Mouse (Mus musculus) gastrocnemius, postnatal 36 days (tissue): Measurements from ENCODE around the gene Atxn2l. TPM values are rescaled to one million over a fixed set of nuclear protein-coding genes. Genes with fewer than 3 reads are reported as not detected.
"Not testable (repeated sequence)": the region's sequence is repeated elsewhere in the genome, so short reads cannot be mapped to it uniquely, and the experiment has no call there.

Source experiments
- DNase-seq, 2 experiments: peaks; one replicate each; pipeline ENCODE4 v3.0.0; 2022
- intact Hi-C: fragments of 180-260 bp; cut with DNase I; formaldehyde crosslinking; loops from one replicate; pipeline ENCODE4 v1.15.1; 2025
- total RNA-seq, 2 experiments: library from RNA; stranded (reverse); gene quantifications; 2 replicates each; pipeline ENCODE4 v1.2.3; 2021

Gene Atxn2l
- total RNA-seq, 2 experiments from 2014 or later: 25.8 to 29.9 TPM

DNA sequence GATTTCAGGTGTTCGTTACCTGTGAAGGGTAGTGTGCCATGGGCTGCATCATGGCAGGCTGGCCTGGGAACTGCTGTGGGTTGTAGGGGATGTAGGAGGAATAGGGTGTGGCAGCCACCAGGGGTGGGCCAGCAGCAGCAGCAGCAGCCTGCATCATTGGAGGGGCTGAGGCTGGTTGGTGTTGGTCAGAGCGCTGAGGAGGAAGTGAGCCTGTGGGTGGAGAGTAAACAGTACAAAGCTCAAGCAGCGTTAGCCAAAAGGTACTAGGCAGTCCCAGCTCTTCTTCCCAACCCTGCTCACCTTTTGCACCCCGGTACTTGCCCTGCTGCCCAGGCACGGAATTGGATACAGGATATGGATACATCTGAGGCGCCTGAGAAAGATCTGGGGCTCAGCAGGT, 9.1 kb downstream of the Atxn2l start:
- no peak for DNase-seq
- intact Hi-C loops: no loop called here

DNA sequence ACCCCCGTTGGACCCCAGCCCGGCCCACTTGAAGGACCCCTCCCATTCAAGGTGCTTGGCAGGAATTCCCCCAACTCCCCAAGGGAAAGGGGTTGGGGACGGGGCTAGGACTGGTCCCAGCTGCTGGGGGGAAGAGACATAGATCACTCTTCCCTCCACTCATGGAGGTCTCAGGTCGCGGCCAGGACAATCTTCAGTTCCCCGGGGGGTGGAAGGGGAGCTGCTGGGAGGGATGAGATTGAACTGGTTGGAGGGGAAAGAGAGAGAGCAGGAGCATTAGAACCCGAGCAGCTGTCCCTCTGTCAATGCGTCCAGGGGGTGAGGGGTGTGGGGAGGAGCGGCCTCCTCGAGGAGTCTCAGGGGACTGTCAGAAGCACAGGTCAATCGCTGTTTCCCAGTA, 11.3 kb downstream of the Atxn2l start:
- intact Hi-C loops: no loop called here
- no peak for DNase-seq

DNA sequence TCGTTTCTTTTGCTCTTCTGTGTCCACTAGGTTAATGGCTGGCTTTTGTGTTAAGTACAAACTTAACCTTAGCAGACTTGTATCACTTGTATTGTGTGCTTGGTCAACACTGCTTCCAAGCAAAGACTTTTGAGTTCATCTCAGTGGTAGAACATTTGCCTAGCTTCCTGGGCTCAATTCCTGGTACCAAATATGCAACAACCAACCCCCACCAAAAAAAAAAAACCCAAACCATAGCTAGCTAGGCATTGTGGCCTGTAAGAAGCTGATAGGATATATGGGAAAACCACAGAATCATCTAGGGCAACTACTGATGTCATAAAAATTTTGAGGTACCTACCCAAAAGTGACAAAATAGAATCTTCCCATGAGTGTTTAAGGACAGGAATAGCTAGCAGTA, 12.2 kb downstream of the Atxn2l start:
- intact Hi-C loops: no loop called here
- no peak for DNase-seq

DNA sequence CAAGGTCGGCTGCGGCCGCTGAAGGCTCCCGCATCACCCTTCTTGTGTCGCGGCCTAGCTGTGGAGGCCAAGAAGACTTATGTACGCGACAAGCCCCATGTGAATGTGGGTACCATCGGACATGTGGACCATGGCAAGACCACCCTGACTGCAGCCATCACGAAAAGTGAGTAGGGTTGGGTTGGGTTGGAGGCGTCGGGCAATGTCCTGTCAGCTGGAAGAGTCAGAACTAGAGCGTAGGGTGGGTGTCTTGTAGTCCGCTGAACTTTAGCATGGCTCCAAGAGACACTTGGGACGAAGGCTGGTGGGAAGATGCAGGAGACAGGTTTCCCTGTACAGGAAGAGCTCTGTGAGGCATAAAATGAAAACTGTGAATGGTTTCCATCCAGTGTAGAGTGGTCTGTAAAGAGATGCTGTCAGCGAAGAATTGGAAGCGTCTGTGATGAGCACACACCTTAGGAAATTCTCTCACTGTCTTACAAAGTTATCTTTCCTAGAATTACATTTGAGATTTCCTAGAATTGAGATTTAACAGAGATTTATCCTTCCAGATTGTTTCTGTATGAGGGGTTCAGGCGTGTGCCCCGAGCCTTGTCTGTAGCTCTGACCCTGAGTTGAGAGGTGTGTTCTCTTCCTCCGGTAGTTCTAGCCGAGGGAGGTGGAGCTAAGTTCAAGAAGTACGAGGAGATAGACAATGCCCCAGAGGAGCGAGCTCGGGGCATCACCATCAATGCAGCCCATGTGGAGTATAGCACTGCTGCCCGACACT, 15.4 kb downstream of the Atxn2l start:
- DNase-seq, intact Hi-C loops: not testable (repeated sequence)

DNA sequence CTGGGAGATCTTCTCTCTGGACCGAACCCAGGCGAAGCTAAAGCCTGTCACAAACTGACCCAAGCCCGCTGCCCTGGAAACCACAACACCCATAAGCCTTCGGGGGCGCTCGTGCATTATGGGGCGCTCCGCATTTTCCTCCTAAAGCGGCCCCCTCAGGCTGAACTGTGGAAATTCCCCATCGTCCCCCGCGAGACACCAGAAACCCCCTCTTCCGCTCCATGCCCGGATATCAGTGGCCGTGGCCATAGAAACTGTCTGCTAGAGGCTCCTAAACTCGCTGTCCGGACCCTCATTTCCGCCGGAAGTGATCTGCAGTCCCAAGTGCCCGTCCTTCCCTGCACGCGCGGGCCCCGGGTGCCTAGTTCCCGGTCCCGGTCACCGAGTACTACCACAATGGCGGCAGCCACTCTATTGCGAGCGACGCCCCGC, 16.2 kb downstream of the Atxn2l start, which contains the start of gene Tufm:
Tufm (plus strand) TSS at position 310 of the 432 bp plus-strand sequence.
- peak; percentile 85 to 92 for DNase-seq
- intact Hi-C loops: no loop called here

DNA sequence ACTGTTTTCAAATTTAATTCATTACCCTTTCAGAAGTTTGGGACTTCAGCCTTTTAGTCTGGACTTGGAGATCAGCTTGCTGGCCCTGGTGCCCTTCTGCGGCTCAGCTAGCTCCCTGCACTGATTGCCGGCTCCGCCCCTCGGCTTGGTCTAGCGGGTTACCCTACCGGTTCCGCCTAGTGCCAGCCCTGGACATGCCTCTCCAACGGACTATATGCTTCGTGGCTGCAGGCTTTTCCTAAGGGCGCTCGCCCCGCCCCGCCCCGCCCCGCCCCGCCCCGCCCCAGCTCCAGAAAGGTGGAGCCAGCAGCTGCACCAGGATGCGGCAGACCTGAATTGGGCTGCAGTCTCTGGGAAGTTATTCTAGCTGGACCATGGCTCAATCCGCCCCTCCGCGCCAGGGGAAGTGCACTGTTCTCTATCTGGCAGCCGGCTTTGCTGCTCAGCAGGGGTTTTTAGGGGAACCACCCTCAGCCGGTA, 20.8 kb downstream of the Atxn2l start:
- DNase-seq: peak; percentile 61 to 83

DNA sequence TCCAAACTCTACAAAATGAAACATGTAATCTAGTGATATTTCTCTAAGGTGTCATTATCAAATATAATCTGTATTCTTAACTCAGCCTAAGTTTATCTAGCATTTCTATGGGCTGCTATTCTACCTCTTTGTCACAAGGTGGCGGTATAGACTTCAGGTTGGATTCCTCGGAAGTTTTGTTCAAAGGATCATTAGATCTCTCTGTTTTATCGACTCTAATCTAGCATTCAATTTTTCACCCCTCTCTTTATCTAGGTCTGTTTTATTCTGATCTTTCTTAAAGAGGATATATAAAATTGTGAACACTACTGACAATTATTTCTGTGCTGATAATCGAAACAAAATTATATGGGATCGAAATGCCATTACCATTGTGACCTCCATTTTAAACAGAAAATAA, 21.5 kb downstream of the Atxn2l start:
- intact Hi-C loops: loop anchor here (2.0 kb wide), 1 partner anchor 47 kb away; no protein-coding TSS in a partner anchor
- DNase-seq: no peak

More for the DNA sequence above, 20.8 kb downstream of the Atxn2l start:
- intact Hi-C loops: no loop called here

DNA sequence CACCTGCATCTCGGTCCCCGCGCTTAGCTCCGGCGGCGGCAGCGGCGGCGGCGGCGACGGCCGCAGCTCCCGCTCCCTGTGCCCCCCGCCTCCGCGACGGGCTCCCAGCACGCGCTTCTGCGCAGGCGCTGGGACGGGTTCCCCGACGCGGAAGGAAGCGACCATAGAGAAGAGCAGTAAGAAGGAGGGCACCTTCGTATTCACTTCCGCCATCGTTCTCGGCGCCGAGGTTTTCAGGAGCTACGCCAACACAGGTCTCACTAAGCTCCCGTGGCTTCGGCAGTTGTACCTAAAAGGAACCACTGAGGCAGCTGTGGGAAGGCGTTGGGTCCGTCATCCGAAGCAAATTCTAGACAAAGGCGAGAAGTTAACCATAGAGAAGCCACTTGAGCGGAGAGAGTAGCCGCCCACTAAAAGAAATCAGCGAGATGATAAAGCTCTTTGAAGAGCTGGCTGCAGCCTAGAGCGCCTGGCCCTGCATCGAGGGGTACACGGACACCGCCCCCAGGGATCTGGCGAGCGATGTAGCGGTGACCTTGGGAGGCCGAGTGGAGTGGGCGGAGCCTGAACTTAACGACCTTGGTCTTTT, 28.1 kb downstream of the Atxn2l start, which contains the start of gene Sh2b1:
Sh2b1 (minus strand) TSS at position 432 of the 589 bp plus-strand sequence.
- intact Hi-C loops: loop anchor here (5.0 kb wide), 1 partner anchor 43 kb away; no protein-coding TSS in a partner anchor
- peak; percentile 82 to 84 for DNase-seq

DNA sequence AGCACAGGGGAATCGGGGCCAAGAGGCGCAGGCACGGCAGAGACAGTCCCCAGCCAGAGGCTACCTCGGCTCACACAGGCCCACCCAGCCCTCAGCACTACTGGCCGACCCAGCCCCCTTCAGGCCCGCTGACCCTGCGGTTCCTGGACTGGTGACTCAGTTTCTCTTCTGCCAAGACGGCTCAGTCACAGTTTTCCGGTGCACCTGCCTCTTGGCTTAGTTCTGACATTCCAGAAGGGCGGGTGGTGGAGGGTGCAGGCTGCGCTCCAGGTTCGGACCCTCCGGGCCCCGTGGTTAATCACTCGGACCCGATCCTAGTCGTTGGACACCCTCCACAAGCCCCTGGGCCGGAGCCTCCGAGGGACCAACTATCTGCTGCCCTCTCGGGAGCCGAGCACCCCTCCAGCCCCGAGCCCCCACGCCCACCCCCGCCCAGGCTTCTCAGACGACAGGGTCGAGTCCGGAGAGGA, 28.7 kb downstream of the Atxn2l start:
- intact Hi-C loops: loop anchor here (5.0 kb wide), 1 partner anchor 42 kb away; no protein-coding TSS in a partner anchor
- no peak for DNase-seq

DNA sequence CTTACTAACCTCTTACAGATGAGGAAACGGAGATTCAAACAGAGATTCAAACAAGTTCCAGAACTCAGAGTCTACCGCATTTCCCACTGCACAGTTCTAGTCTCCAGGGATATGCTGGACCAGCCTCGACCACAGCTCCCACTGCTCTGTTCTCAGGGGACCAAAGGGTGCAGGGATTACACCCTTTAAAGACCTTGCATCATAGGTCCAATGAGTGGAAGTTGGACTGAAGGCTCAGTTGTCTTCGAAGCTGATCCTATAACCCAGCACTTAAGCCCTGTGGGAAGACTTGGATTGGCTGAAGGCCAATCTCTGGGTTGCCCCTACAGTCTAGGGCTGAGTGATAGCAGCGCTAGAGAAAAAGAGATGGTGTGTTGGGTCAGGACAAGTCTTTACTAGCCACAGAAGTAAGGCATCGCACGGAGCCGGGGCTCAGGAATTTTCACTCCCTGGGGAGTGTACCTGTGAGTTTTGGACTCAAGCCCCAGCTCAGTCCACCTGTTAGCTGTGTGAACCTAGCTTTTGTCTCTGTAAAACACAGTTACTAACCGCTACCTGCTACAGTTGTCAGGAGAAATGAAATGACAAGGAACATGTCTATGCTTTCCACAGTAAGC, 29.7 kb downstream of the Atxn2l start:
- no peak for DNase-seq
- intact Hi-C loops: loop anchor here (5.0 kb wide), 1 partner anchor 41 kb away; no protein-coding TSS in a partner anchor

DNA sequence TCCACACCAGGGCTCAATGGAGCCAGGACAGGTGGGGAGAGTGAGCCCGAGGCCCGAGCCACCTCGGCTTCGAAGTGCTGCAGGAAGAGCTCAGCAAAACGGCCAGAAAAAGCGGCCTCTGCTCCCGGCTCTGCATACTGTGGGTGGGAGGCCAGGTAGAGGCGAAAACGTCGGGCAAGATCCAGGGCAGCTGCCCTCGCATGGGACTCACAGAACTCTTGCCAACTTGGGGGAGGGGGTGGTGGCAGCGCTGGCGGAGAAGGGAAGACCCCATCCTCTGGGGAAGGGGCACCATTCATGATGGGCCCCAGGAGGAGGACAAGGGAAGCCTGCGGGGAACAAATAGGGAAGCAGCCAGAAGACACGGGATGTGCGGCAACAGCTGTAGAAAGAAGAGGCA, 30.5 kb downstream of the Atxn2l start:
- no peak for DNase-seq
- intact Hi-C loops: loop anchor here (5.0 kb wide), 1 partner anchor 40 kb away; no protein-coding TSS in a partner anchor

DNA sequence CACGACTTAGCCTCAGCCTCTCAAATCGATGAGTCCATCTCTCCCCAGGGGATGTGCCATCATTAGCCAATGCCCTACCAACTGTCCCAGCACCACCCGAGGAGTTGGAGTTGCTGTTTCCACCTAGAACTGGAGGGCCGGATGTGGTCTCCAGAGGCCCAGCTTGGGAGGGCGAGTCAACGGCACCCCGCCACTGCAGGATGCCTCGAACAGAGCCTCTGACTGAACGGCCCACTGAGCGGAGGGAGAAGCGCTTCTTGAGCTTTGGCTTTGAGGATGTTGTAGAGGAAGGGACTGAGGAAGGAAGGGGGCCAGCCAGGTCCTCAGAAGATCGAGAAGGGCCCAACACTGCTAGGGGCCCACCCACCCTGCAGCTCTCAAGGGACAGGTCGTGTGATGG, 30.9 kb downstream of the Atxn2l start:
- intact Hi-C loops: loop anchor here (5.0 kb wide), 1 partner anchor 40 kb away; no protein-coding TSS in a partner anchor
- DNase-seq: no peak

DNA sequence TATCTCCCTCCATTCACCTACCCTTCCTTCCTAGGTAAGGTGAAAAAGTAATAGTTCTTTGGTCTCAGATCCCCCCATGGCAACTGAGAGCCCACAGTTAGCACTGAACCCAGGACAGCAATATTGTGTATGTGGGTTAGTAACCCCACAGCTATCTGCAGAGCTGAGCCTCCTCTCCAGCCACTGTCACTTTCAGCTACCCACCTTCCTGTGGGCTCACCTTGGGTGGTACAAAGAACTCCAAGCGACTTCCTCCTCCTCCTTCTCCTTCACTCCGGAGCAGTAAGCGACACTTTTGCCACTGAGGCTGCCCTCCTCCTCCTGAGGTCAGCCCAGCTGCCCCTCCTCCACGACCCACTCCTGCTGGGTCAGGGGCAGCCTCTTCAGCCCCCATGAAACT, 31.4 kb downstream of the Atxn2l start:
- DNase-seq: no peak
- intact Hi-C loops: loop anchor here (5.0 kb wide), 1 partner anchor 40 kb away; no protein-coding TSS in a partner anchor

DNA sequence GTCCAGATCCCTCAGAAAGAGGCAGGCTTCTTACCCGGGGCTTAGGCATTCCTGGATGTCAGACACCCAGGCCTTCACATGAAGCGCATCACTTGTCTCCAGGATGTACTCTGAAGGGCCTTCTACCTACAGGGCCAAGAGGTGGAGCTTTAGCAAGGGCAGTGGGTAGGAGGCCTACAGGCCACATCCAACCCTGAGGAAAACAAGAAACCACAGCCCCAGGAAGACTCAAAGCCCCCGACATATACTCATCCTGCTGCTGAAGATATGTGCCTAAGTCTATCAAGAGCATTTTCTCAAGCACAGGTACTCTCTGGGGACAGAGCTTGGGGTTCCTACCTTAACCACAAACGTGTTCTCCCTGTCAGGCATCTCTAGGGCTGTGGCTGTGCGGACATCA, 31.9 kb downstream of the Atxn2l start:
- intact Hi-C loops: loop anchor here (5.0 kb wide), 1 partner anchor 39 kb away; no protein-coding TSS in a partner anchor

DNA sequence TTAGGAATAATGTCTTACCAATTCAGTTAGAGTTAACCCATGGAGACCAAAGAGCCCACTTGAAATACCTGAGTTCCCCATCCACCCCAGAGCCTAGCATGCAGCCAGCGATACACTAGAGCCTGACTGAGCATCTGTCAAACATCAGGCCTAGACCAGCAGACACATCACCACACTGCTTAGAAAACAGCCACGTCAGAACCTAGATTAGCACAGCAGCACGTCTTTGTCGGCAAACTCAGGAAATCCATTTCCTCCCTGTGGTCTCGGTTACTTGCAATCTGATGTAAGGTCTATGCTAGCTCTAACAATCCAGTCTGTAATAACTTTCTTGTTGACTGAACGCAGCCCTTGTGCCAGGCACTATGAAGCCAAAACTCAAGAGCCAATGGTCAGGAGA, 33.2 kb downstream of the Atxn2l start:
- no peak for DNase-seq
- intact Hi-C loops: loop anchor here (5.0 kb wide), 1 partner anchor 38 kb away; no protein-coding TSS in a partner anchor

More for the DNA sequence above, 31.9 kb downstream of the Atxn2l start:
- no peak for DNase-seq

DNA sequence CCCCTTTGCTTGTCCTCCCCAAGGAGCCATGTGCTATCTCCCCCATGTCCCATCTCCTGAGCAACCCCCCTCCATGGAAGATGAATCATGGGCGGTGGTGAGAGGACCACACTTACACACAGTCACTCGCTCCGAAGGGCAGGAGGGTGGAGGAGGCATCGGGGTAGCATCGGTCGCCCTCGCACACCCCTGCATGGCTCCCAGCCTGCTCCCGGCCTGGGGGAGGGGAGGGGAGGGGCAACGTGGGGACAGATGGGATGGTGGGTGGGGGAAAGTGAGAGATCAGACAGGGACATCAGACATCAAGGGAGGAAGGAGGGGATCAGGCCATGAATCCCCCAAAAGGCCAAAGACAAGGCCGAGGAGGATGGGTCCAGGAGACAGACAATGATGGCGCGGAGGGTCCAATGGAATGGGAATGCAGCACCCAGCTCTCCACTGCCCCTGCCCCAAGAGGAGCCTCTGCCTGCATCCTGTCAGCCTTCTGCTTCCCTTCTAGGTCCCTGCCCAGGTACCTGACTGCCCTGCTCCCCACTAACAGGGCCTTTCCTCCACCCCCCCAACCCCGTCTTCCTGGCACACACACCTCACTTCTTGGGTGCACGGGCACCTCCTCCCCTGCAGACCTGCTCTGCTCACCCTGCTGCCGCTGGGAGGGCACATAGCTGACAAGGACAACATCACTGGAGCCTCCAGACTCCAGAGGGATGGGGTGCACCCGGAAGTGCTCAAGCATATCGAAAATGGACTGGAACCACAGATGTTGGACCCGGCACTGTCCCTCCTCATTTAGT, 35.2 kb downstream of the Atxn2l start:
- intact Hi-C loops: no loop called here
- no peak for DNase-seq

DNA sequence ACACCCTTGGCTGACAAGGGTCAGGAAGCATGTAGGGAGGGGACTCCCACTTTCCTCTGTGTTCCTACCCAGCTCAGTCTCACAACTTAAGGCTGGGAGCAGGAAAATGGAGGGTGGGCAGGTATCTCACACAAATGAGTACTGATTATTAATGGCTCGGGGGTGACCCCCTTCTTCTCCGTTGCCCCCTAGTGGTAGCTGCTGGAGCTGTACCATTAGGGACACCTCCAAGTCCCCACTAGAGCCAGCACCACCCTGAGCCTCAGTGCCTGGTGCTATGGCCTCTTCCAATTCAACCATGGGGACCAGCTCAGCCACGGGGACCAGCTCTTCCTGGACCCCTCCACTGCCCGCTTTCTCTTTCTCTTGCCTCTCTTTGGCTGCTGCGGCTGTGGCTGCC, 36.0 kb downstream of the Atxn2l start:
- intact Hi-C loops: no loop called here
- peak in 1 of 2 experiments; percentile 19 for DNase-seq

DNA sequence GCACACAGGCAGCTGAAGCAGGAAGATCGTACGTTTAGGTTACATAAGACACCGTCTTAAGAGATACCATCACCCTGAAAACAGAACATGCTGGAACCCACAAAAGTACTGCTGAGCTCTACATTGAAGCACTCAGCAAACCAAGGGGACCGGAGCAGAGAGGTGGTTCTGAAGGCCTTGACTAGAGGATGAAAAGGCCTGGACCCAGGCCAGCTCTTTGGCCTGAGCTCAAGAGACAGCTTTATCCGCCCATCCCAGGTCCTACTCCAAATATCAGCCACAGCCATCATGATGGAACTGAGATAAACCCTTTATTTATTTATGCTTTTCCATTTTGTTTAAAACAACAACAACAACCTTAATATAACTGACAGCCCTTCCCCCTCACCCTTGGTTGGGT, 36.5 kb downstream of the Atxn2l start:
- intact Hi-C loops: no loop called here

DNA sequence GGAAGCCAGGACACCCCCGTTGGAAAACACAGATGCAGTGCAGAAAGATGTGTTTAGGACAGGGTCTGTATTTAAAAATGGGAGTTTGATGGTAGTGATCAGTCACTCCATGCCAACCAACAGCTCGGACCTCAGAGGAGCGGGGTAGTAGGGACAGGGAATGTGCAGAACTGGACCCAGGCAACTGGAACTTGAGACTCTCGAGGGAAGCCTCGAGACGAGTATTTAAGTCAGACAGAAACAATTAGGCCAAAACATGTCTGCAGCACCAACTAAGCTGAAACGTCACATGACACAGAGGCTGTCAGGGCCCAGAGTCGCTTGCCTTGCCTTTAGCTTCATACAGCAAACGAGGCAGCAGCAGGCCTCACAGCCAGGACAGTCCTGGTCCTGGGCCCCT, 37.1 kb downstream of the Atxn2l start:
- intact Hi-C loops: no loop called here

More for the DNA sequence above, 36.5 kb downstream of the Atxn2l start:
- no peak for DNase-seq

More for the DNA sequence above, 37.1 kb downstream of the Atxn2l start:
- no peak for DNase-seq
